Mouse (Mus musculus) layer of hippocampus, postnatal 10 days (tissue): ENCODE measurements around the gene Fetub. TPM values are rescaled to one million over a fixed set of nuclear protein-coding genes. Genes with fewer than 3 reads are reported as not detected.

Experiments used
- DNase-seq, 2 experiments: peaks; one replicate each; pipeline ENCODE4 v3.0.0; 2021; ENCODE audit warnings: low spot score in 2 of 2
- long read RNA-seq: library from polyadenylated mRNA; stranded (forward); transcript quantifications from one replicate; pipeline ENCODE4 v2.0.0, GENCODE M21; 2023
- total RNA-seq, 2 experiments: library from RNA; stranded (reverse); gene quantifications; 2 replicates each; pipeline ENCODE4 v1.2.3; 2021

Fetub gene
- under 1 TPM; 0.31 to 0.34 TPM for total RNA-seq
- long read RNA-seq = 0 reads

GRCm38 (mm10) chr16:22918034-22918433, at the start of gene Fetub:
Fetub (plus strand) TSS chr16:22918334.
- no peak for DNase-seq

DNA sequence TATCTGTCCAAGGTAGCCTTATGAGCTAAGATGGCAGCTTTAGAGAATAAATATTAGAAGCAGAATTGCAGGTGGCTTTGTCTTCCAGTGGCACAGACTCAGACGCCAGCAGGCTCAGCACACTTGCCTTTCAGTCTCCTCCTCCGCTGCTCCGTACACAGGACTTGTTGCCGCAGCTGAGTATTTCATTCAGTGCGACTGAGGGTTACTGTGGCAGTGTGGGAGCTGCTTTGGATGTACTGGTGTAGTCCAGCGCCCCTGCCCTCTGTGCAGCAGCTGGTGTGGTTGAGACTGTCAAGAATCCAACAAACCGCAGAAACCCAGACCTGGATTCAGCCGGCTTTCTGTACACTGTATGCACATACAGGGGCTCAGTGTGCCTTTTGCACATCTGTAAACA, 45.7 kb upstream of the Fetub start:
- DNase-seq = no peak

DNA sequence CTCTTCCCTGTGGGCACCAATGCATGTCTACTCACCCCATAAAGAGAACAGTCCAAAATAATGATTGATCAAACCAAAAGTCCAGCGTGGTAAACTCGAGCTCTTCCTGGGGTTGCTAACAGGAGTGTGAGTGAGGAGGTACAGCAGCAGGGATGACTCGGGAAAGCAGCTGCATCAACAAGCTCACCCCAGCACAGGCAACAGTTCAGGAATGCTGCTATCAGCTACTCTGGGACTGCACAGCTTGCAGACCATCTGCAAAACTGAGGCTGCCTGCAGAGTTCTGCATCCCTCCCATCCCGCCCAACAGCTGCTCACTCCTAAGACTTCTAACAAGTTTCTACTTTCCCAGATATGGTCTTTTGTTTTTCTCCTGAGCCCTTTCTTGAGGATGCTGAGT, 44.8 kb upstream of the Fetub start:
- no peak for DNase-seq

GRCm38 (mm10) chr16:22876218-22877043, 41.7 kb upstream of the Fetub start:
- peak; percentile 56 to 61 for DNase-seq

- DNase-seq = peak; percentile 23 to 31
These were observed 40.3 kb upstream of the Fetub start for GRCm38 (mm10) chr16:22877660-22878390.

DNA sequence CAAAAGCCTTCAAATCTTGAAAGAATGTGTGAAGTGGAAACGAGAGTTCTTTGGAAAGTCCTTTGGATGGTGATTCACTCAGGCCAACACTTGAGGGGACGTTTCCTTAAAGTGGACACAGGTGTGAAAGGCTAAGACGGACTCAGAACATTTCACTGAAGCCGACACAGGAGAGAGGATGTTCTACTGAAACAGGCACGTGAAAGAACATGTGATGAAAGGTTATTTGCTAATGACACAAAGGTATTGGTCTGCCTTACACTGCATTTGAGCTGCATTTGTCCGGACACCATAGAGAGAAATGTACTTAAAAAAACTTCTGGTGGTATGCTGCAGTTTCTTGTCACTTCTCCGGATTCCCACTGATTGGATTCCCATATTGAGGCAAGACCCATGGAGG, 39.4 kb upstream of the Fetub start:
- DNase-seq = no peak

- no peak for DNase-seq
These were observed 38.1 kb upstream of the Fetub start for GRCm38 (mm10) chr16:22879945-22880595.

DNA sequence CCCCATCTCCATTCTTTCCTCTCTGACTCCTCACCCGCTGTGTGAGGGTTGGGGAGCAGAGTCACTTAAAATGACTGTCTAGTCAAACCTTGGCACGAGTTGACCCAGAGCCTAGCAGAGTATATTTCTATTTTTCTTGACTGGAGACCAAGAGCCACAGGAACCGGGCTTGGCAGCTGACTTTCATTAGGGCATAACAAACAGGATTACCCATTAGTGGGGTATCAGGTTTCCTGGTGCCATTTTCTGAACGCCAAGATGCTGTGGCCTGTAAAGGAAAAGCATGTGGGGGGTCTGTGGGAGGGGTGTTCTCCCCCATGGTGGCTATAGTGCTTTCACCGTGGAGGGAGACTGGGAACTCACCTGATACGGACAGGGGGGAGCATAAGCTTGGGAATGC, 37.2 kb upstream of the Fetub start:
- DNase-seq = no peak

DNA sequence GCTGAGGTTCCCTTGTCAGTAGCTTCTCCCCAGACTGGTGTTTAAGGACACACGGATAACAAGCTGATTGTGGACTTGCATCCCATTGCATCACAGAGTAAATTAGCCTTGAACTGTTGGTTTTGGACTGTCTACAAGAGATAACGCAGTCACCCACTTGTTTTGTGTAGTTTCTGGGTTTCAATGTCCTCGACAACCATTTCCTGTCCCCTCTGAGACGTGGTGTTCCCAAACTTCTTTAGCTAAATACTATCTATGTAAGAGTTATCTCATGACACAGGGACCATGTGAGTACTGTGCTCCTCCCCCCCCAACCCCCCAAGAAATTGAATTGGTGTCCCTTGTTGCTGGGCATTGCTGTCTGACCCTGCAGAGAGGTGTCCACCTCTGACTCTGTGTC, 36.6 kb upstream of the Fetub start:
- DNase-seq = no peak

DNA sequence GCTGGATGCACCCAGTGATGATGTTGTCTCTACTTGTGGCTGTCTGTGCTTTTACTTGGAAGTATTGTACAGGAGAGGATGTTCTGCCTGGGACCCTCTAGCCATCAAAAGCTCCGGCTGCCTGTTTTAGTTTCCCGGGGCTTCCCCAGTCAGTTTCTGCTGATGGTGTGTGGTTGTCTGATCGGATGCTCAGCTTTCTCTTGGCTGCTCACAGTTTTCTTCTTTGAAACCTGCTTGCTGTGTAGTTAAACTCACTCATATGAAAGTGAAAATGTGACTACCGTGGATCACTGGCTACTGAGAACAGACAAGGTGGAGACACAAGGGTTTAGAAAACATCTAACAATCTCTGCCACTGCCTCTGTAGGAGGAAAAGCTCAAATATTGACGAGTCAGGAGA, 34.7 kb upstream of the Fetub start:
- no peak for DNase-seq

DNA sequence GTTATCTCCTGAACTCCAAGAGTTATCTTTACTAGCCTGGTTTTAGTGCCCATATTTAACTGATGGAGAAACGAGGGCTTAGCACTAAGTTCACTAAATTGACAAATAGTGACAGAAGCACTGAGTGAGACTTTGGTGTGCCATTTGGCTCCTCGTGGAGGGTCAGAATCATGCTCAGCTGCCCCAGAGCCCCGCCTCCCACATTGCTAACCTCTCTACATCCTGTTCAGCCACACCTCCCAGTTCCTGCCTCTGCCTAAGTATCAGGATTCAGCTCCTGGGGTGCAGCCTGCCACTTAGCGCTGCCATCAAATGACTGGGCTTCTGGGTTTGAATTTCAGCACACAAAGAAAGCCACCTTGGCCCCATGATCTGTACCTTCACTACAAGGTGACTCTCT, 32.8 kb upstream of the Fetub start:
- no peak for DNase-seq

DNA sequence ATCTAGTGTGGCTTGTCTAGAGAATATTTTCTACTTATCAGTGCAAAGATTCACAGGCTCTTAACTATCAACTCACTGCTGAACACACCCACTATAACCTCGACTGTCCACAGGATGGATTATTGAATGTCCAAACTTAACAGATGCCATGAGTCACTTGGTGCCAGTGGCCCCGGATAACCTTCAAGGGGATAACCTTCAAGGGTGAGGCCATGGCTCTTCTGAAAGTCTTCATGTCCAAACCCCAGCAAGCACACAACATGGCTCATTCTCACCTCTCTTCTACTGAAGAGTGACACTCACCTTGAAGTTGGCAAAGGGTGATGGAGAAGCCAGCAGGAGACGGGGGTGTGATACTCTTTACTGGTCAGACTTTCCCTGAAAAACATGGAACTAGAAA, 31.4 kb upstream of the Fetub start:
- DNase-seq = no peak

GRCm38 (mm10) chr16:22888835-22889234, 29.3 kb upstream of the Fetub start:
- no peak for DNase-seq

GRCm38 (mm10) chr16:22889716-22890115, 28.4 kb upstream of the Fetub start:
- no peak for DNase-seq

GRCm38 (mm10) chr16:22890683-22891510, 27.2 kb upstream of the Fetub start, which contains the start of gene Ahsg:
Ahsg (plus strand) TSS chr16:22891277.
- DNase-seq = no peak

- DNase-seq = no peak
These were observed 26.4 kb upstream of the Fetub start for GRCm38 (mm10) chr16:22891733-22892154.

- DNase-seq = no peak
These were observed 24.0 kb upstream of the Fetub start for GRCm38 (mm10) chr16:22894095-22894494.

GRCm38 (mm10) chr16:22896618-22897017, 21.5 kb upstream of the Fetub start:
- DNase-seq = no peak

GRCm38 (mm10) chr16:22899346-22899745, 18.8 kb upstream of the Fetub start:
- DNase-seq = no peak

DNA sequence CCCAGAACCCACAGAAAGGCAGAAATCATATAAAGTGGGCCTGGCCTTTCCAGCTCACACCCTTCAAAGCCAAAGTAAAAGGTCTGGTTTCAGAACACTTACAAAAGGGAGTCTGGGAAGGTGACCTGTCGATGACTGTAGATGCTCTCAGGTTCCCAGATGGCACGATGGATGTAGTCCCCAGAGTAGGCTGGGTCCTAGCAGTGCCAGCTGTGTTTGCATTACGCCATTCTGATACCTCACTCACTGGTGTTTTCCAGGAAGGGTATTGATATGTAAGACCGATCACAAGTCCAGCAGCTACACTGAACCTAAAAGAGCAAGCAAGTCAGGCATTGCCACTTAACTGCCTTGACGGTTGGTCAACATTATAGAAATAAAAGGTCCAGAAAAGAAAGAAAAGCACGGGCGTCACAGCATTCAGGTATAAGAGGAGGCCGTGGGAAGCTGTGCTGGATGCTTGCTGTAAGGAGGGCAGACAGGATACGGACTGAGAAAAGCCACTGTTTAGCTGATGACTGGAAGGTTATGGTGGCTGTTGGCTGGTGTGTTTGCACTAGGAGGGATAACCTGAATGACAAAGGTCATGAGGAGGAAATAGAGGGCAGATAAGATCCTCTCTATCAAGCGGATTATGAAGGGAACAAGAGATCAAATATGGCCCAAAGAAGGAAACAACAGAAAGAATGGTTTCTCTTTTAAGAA, 18.1 kb upstream of the Fetub start:
- no peak for DNase-seq
